Mouse (Mus musculus): ENCODE measurements around the gene Hoxa4.

DNA sequence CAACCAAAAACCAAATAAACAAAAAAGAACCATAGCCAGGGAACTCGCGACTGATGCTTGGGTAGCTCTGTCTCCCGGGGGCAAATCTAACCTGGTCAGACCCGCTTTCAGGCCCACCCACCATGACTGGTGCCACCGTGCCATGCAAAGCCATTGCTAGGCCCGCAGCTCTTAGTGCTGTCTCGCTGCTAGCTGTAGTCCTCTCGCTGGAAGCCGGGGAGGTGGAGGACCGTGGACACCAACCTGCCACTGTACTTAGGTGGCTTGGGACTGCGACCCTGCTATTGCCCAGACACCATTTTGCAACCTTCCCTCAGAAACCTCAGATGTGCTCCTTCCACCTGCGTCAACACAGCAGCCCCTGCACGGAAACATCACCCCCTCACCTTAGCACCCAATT, 20.4 kb upstream of the Hoxa4 start:
- TF ChIP-seq CTCF (IDR thresholded peaks at IDR 0.05; ENCODE audit: insufficient read depth, low read depth, low read length) (no peak), POLR2A (IDR thresholded peaks at IDR 0.05; ENCODE audit: insufficient read depth, low read depth, low read length) (no peak)

Data from olfactory bulb, adult 2 months (tissue).